Mouse (Mus musculus) midbrain, embryonic 15.5 days (tissue): ENCODE results near the gene Cisd3. TPM values are rescaled to one million over a fixed set of nuclear protein-coding genes. Genes with fewer than 3 reads are reported as not detected.

Experiments used
- ATAC-seq: fragments of 200-750 bp; cut with Nextera tagmentation; replicated peaks from 2 replicates; pipeline ENCODE4 v1.8.0; 2017; ENCODE audit warnings: moderate TSS enrichment
- H3K27ac ChIP-seq: fragments of 300-500 bp; sonication (generic); 2 replicates; pipeline ENCODE4 v1.5.1; 2015; ENCODE audit warnings: mild to moderate bottlenecking, inconsistent platforms
- H3K27me3 ChIP-seq: fragments of 300-500 bp; sonication (generic); replicated peaks from 2 replicates; pipeline ENCODE4 v1.6.1; 2015; ENCODE audit warnings: inconsistent platforms
- H3K36me3 ChIP-seq: fragments of 300-500 bp; sonication (generic); replicated peaks from 2 replicates; pipeline ENCODE4 v1.6.1; 2015; ENCODE audit warnings: inconsistent platforms
- H3K4me1 ChIP-seq: fragments of 300-500 bp; sonication (generic); 2 replicates; pipeline ENCODE4 v1.6.1; 2015; ENCODE audit warnings: inconsistent platforms
- H3K4me2 ChIP-seq: fragments of 300-500 bp; sonication (generic); 2 replicates; pipeline ENCODE4 v1.6.1; 2015; ENCODE audit warnings: inconsistent platforms, mild to moderate bottlenecking, moderate library complexity
- H3K4me3 ChIP-seq: fragments of 300-500 bp; sonication (generic); 2 replicates; pipeline ENCODE4 v1.5.1; 2015; ENCODE audit warnings: mild to moderate bottlenecking, inconsistent platforms
- H3K9ac ChIP-seq: fragments of 300-500 bp; sonication (generic); 2 replicates; pipeline ENCODE4 v1.6.1; 2015; ENCODE audit warnings: mild to moderate bottlenecking, inconsistent platforms
- H3K9me3 ChIP-seq: fragments of 300-500 bp; sonication (generic); 2 replicates; pipeline ENCODE4 v1.6.1; 2016; ENCODE audit warnings: inconsistent platforms
- WGBS: fragments of 180-500 bp; shearing (Covaris S2); methylation state at CpG from one replicate; pipeline ENCODE4 v1.1.7; 2015; ENCODE audit warnings: mixed read lengths; 5-methylcytosine and 5-hydroxymethylcytosine counted together
- polyA plus RNA-seq: library from polyadenylated mRNA; unstranded; fragments of >200 nt; fragmentation: Nextera tagmentation; extraction: Ambion mirVana; gene quantifications from 2 replicates; pipeline ENCODE4 v1.2.1, GENCODE M21; 2015

The Cisd3 gene
- polyA plus RNA-seq, 1 experiment from 2014 or later = 21.6 TPM

DNA sequence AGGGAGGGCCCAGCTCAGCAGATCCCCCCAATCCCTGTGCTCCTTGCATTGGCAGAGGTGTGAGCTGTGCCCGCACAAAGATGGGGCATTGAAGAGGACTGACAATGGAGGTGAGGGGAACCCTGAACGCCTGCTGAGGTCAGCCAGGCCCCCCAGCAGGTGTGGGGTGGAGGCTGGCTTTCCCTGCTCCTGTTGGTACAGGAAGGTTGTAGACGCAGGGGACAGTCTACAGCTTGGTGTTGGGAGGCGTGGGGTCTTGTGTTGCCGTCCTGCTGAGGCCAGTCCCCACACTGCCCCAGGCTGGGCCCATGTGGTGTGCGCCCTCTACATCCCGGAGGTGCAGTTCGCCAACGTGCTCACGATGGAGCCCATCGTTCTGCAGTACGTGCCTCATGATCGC, 20.2 kb upstream of the Cisd3 start:
- no peak for ATAC-seq
- Histone ChIP-seq H3K27ac (no peak overlapping the region), H3K4me1 (peaks cover 61% of the 10 kb centered on the region), H3K9me3 (no peaks in the 10 kb centered on the region), H3K4me3 (0 out of 2 replicates have a peak overlapping the region, but pooled peaks have one; percentile 8), H3K27me3 (peaks cover 17% of the 10 kb centered on the region), H3K4me2 (0 out of 2 replicates have a peak overlapping the region, but pooled peaks have one; percentile 85), H3K9ac (no peak overlapping the region), H3K36me3 (0 out of 2 replicates have a peak, but pooled peaks cover 11% of the 10 kb centered on the region)
- 91% methylated on average over 13 of the region's 13 CpGs for WGBS

DNA sequence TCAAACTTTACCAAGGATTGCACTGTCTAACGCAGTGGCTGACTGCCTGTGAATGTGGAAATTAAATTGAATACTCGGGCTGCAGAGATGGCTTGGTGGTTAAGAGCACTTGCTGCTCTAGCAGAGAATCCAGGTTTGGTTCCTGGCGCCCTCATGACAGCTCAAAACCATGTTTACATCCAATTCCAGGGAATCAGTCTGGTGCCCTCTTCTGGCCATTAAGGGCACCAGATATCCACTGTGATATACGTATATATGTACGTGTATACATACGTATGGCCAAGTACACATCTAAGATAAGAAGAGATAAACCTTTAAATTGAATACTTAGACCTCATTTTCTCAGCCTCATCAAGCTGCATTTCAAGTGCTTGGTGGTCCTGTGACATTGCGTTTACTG, 19.4 kb upstream of the Cisd3 start:
- no peak overlapping the region for H3K4me2 ChIP-seq
- no peak overlapping the region for H3K9ac ChIP-seq
- no peak overlapping the region for H3K27ac ChIP-seq
- no peaks in the 10 kb centered on the region for H3K9me3 ChIP-seq
- peaks cover 12% of the 10 kb centered on the region for H3K27me3 ChIP-seq
- peaks cover 11% of the 10 kb centered on the region; the same call in 1 of the 2 replicates for H3K36me3 ChIP-seq
- ATAC-seq = no peak
- 90% methylated on average over 7 of the region's 7 CpGs for WGBS
- H3K4me1 ChIP-seq = peaks cover 53% of the 10 kb centered on the region
- H3K4me3 ChIP-seq = no peak overlapping the region

DNA sequence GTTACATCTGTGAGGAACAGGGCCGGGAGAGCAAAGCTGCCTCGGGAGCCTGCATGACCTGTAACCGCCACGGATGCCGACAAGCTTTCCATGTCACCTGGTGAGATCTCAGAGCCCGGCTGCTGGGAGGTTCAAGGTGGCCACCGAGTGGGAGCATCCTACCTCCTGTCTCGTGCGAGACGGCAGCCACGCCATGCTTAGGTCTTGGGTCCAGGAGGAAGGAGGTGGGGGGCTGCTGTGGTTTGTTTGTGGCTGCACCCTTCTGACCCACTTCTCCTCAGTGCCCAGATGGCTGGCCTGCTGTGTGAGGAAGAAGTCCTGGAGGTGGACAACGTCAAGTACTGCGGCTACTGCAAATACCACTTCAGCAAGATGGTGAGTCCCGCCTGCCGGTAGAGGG, 18.8 kb upstream of the Cisd3 start:
- Histone ChIP-seq H3K27me3 (peaks cover 7% of the 10 kb centered on the region), H3K4me2 (no peak overlapping the region), H3K36me3 (peaks cover 16% of the 10 kb centered on the region; the same call in 1 of the 2 replicates), H3K4me3 (no peak overlapping the region), H3K9ac (no peak overlapping the region), H3K27ac (no peak overlapping the region), H3K9me3 (no peaks in the 10 kb centered on the region), H3K4me1 (peaks cover 47% of the 10 kb centered on the region)
- no peak for ATAC-seq
- 95% methylated on average over 15 of the region's 15 CpGs for WGBS

DNA sequence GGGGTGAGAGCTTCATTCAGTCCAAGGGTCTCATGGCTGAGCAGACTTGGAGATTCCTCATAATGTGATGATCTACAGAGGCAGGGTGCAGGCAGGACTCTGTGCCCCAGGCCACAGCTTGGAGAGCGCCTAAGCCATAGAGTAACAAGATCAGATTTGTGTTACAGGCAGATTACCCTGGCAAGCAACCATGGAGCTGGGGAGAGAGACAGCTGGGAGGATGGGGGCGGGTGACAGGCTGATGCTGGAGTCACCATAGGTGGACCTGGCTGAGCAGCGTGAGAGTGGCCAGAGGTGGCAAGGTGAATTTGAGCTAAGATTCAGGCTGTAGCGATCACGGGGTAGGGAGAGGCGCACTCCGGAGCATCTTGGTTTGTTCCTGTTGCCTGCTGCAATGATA, 17.5 kb upstream of the Cisd3 start:
- H3K36me3 ChIP-seq = peaks cover 26% of the 10 kb centered on the region
- no peak overlapping the region for H3K9ac ChIP-seq
- H3K4me3 ChIP-seq = no peak overlapping the region
- H3K27ac ChIP-seq = no peak overlapping the region
- peaks cover 37% of the 10 kb centered on the region for H3K4me1 ChIP-seq
- H3K4me2 ChIP-seq = no peak overlapping the region
- 94% methylated on average over 7 of the region's 7 CpGs for WGBS
- no peaks in the 10 kb centered on the region for H3K9me3 ChIP-seq
- no peaks in the 10 kb centered on the region for H3K27me3 ChIP-seq
- ATAC-seq = no peak

DNA sequence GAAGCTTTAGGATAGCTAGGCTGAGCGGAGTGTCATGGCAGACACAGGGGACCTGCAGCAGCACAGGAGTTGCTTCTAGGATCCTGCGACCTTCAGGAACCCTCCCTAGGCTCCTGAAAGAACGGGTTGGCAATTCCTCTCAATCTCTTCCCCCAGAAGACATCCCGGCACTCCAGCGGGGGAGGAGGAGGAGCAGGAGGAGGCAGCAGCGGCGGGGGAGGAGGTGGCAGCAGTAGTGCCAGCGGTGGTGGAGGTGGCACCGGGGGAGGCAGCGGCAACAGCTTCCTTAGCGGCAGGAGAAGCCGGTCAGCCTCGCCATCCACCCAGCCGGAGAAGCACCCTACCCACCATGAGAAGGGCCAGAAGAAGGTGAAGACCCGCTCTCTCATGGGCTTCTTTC, 16.4 kb upstream of the Cisd3 start:
- Histone ChIP-seq H3K27me3 (no peaks in the 10 kb centered on the region), H3K36me3 (peaks cover 33% of the 10 kb centered on the region), H3K4me1 (peaks cover 35% of the 10 kb centered on the region), H3K4me2 (no peak overlapping the region), H3K27ac (0 out of 2 replicates have a peak overlapping the region, but pooled peaks have one; percentile 10), H3K4me3 (no peak overlapping the region), H3K9ac (no peak overlapping the region), H3K9me3 (no peaks in the 10 kb centered on the region)
- ATAC-seq = no peak
- WGBS = 45% methylated on average over 15 of the region's 15 CpGs

DNA sequence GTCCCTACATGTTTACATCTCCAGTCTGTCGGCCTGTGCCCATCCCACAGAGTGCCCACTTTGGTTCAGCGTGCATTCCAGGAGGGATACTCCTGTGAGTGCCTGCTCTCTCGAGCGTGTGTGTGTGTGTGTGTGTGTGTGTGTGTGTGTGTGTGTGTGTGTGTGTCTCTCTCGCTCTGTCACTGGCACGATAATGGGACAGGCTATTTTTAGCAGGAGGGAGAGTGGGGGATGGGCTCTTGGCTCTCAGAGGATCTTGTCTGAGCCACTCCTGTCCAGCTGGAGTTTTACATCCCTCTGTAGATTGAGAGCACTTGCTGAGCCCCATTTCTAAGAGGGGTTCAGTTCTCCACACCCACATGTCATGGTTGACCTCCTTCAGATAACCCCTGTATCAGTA, 15.8 kb upstream of the Cisd3 start:
- no peak overlapping the region for H3K4me3 ChIP-seq
- H3K9ac ChIP-seq = no peak overlapping the region
- 28% methylated on average over 6 of the region's 6 CpGs for WGBS
- no peaks in the 10 kb centered on the region for H3K27me3 ChIP-seq
- ATAC-seq = no peak
- H3K27ac ChIP-seq = no peak overlapping the region
- no peak overlapping the region for H3K4me2 ChIP-seq
- peaks cover 29% of the 10 kb centered on the region for H3K4me1 ChIP-seq
- H3K36me3 ChIP-seq = peaks cover 36% of the 10 kb centered on the region
- H3K9me3 ChIP-seq = no peaks in the 10 kb centered on the region

DNA sequence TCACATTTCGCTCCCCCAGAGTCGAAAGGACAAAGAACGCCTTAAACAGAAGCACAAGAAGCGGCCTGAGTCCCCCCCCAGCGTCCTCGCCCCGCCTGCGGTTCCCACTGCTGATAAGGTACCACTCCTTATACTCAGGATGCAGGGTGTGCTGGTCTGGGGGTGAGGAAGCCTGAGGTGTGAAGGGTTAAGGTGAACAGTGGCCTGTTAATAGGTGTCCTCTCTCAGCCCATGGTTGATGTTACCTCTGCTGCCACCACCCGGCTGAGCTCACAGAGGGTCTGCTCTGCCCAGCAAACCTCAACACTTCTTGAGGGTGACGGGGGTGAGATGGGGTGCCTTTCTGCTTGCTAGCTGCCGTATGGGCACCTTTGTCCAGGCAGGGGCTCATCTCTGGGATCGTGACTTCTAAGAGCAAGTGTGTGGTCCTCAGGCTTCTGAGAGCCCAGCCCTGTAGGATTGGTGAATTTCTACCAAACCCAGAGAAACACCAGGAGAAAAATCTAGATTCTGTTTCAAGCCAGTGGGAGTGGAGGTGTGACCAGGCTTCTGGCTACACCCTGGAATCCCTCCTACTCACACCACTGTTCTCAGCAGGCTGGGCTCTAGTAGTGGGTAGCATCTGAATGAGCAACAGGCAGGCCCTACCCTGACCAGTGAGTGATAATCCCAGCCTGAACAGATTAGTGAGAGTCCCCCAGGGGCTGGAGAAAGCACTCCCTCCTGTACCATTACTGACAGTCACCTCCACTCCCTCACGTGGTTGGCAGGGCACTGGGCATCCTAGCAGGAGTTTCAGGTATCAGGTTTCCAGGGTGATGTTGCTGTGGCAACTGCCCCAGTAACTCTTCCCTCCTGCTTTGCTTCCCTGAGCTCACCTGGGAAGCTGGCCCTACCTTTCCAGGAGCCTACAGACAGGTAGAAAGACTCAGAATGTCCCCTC, 15.1 kb upstream of the Cisd3 start:
- WGBS = 60% methylated on average over 13 of the region's 13 CpGs
- Histone ChIP-seq H3K4me2 (no peak overlapping the region), H3K9me3 (no peaks in the 10 kb centered on the region), H3K27me3 (no peaks in the 10 kb centered on the region), H3K36me3 (peaks cover 40% of the 10 kb centered on the region), H3K9ac (no peak overlapping the region), H3K4me3 (no peak overlapping the region), H3K4me1 (peaks cover 23% of the 10 kb centered on the region), H3K27ac (no peak overlapping the region)
- ATAC-seq = 0 out of 2 replicates have a peak, but pooled peaks have one; percentile 21

DNA sequence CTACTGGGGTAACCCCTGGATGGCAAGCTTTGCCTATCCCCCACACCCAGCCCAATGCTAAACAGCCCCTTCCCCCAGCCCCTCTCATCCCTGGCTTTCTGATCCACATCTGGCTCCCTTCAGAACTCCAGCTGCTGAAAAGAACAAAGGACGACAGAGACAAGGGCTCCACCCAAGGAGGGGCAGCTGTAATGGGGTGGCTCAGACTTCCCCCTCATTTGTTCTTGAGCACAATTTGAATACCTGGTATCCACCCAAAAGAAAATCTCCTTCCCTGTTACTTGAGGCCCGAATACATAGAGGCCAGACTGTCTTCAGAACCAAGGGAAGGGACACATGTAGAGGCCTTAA, 14.5 kb upstream of the Cisd3 start:
- no peak overlapping the region for H3K4me3 ChIP-seq
- H3K9me3 ChIP-seq = no peaks in the 10 kb centered on the region
- 42% methylated on average over 2 of the region's 2 CpGs for WGBS
- H3K36me3 ChIP-seq = peaks cover 40% of the 10 kb centered on the region
- no peak overlapping the region for H3K9ac ChIP-seq
- H3K4me2 ChIP-seq = no peak overlapping the region
- no peaks in the 10 kb centered on the region for H3K27me3 ChIP-seq
- no peak overlapping the region for H3K27ac ChIP-seq
- H3K4me1 ChIP-seq = peaks cover 20% of the 10 kb centered on the region
- no peak for ATAC-seq

DNA sequence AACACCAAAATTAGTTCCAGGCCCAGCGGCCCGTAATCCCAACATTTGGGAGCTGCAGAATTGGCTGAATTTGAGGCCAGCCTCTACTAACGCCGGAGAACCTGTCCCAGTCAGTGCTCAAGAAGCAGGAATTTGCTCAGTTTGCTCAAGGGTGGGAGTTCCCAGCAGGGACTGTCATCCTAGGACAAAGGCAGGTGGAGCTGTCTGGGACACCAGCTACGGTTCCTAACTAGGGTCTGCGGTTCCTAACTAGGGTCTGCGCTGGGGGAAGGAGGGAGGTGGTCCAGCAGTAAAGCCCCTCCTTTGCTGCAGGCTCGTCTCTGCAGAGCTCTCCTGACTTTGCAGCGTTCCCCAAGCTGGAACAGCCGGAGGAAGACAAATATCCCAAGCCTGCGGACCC, 12.5 kb upstream of the Cisd3 start:
- no peak for ATAC-seq
- Histone ChIP-seq H3K4me1 (peaks cover 38% of the 10 kb centered on the region), H3K9ac (no peak overlapping the region), H3K36me3 (peaks cover 38% of the 10 kb centered on the region), H3K4me3 (no peak overlapping the region), H3K27me3 (no peaks in the 10 kb centered on the region), H3K27ac (no peak overlapping the region), H3K9me3 (no peaks in the 10 kb centered on the region), H3K4me2 (no peak overlapping the region)
- WGBS = 77% methylated on average over 11 of the region's 11 CpGs

DNA sequence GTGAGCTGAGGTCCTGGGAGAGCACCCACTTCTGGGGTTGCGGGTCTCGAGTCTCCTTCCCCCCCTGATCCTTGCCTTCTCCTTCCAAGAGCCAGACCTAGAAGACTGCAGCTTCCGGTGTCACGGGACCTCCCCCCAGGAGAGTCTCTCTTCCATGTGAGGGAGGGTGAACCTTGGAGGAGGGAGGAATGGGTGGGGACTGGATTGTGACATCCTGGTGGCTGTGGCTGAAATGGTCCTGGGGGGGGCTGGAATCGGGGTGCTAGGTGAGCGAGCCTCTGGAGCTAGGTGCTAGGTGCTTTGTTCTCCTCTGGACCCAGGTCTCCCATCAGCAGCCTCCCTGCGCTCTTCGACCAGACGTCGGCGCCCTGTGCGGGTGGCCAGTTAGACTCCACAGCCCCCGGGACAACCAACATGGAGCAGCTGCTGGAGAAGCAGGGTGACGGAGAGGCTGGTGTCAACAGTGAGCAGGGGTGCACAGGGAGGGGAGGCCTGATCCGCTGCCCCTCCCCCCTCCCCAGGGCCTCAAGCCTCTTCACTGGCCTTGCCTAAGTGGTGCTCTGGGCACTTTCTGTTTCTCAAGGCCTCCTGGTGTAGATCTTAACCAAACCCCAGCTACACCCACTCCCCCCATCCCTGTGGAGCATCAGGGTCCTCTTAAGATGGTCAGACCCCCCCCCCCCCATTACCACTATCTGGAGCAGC, 9.4 kb upstream of the Cisd3 start:
- H3K4me3 ChIP-seq = no peak overlapping the region
- no peak for ATAC-seq
- H3K9ac ChIP-seq = no peak overlapping the region
- H3K27me3 ChIP-seq = no peaks in the 10 kb centered on the region
- peaks cover 44% of the 10 kb centered on the region for H3K36me3 ChIP-seq
- no peak overlapping the region for H3K27ac ChIP-seq
- 79% methylated on average over 15 of the region's 15 CpGs for WGBS
- no peak overlapping the region for H3K4me2 ChIP-seq
- H3K4me1 ChIP-seq = peaks cover 23% of the 10 kb centered on the region
- no peaks in the 10 kb centered on the region for H3K9me3 ChIP-seq

DNA sequence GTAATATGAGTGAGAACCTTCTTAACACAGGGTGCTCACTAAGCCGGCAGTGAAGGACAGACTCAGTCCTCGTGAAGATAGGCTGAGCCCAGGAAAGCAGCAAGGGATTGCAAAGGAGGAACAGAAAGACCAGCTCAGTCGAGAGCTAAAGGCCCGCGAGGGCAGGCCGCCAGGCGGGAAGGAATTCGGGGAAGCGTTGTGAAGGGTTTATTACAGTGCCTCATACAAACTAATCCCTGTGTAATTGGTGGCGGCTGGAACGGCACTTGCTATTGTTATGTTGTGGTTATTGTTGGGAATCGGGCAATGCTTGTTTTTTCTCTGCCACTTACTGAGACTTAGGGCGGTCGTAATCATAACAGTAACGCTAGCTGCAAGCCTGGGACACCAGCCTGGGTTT, 8.2 kb upstream of the Cisd3 start:
- Histone ChIP-seq H3K9me3 (no peaks in the 10 kb centered on the region), H3K4me3 (no peak overlapping the region), H3K4me1 (peaks cover 23% of the 10 kb centered on the region), H3K4me2 (no peak overlapping the region), H3K9ac (no peak overlapping the region), H3K27me3 (no peaks in the 10 kb centered on the region), H3K36me3 (peaks cover 47% of the 10 kb centered on the region), H3K27ac (no peak overlapping the region)
- WGBS = 27% methylated on average over 15 of the region's 15 CpGs
- ATAC-seq = no peak

DNA sequence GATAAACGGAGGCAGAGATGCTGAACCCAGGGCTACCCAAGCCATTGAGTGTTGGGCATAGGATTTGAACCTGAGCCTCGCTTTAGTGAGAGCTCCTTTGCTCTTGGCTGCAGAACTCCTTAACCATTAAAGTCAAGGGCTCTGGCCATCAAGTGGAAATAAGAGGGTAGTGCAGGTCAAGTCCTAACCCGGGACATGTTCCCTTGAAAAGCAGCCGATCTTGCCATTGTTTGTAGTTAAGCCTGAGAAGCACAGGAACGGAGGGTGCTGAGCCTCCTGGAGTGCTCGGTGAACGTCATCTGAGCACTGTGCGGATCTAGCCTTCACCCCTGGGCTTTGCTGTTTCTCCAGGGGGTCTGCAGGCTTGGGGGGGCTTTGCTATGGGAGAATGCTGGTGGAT, 7.8 kb upstream of the Cisd3 start:
- Histone ChIP-seq H3K9me3 (no peaks in the 10 kb centered on the region), H3K27ac (no peak overlapping the region), H3K27me3 (no peaks in the 10 kb centered on the region), H3K9ac (no peak overlapping the region), H3K4me2 (no peak overlapping the region), H3K36me3 (peaks cover 43% of the 10 kb centered on the region), H3K4me3 (no peak overlapping the region), H3K4me1 (peaks cover 23% of the 10 kb centered on the region)
- WGBS = 29% methylated on average over 8 of the region's 8 CpGs
- ATAC-seq = no peak
